Comparison of ENCODE assay signal across 9 mouse cellular contexts in the genomic region with DNA sequence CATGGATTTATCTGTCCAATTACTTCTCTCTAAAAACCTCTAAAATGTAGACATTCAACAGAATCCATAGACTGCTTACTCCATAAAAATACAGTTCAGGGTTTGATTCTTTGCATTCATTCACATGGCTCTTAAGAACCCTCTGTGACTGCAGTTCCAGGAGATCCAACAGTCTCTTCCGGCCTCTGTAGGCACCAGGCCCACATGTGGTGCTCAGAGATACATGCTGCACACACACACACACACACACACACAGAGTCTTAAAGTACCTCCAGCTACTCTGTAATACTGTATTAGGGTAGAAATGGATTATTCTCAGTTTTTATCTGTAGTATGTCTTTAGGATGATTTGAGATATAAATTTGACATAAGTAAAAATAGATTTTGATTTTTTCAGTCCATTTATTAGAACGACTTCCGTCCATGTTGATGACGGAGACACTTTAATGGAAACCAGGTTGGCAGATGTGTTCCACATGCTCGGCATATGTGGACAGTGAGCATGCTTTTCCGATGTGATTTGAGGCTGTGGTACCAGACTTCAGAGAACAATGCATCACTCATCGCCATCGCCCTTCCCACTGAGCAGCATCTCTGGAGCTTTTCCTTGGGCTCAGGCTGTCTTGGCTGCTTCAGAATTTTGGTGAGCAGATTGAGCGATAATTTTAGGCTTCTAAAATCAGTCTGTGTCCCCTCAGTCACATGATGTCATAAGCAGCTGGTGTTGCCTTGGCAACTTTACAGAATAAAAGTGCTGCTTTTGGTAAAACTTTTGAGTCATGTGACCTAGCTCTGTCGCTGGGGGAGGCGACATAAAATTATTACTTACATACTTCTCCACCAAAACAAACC. TPM values are rescaled to one million over a fixed set of nuclear protein-coding genes. Genes with fewer than 3 reads are reported as not detected.
DNase-seq lines count a peak whose midpoint lies in the region; ATAC-seq lines count a peak whose summit lies in the region.
"Had no signal": no experiment of that assay in that cellular context is flagged by ENCODE, and none has a peak within 500 bp of the region (broad histone marks: within the 10 kb centered on the region; RNA-seq: fewer than 3 reads in every experiment).

No protein-coding gene starts in this region.

- no peak for DNase-seq in intestine, embryonic 14.5 days (ENCODE audit: low spot score)
- DNase-seq in embryo, embryonic 11.5 days (ENCODE audit: low read depth, low spot score), result peak; percentile 34
- DNase-seq in heart, adult 9 months (ENCODE audit: low spot score in 2 of 2), result peak; percentile 22 to 24
- no peak for DNase-seq in testis, postnatal 10 days (ENCODE audit: low spot score)
- DNase-seq in adrenal gland, adult 18-20 months (ENCODE audit: low spot score in 2 of 2), result no peak
- no peak for DNase-seq in spleen, postnatal 36 days (ENCODE audit: low spot score in 2 of 2)
- DNase-seq: cerebellum, adult 11 months had no signal

- ATAC-seq in intestine, embryonic 14.5 days (replicated peaks; ENCODE audit: low FRiP score, low TSS enrichment, low read depth), result no peak
- no peak for ATAC-seq in intestine, embryonic 16.5 days
- peak; percentile 72 for ATAC-seq in limb, embryonic 13.5 days (ENCODE audit: low FRiP score, low read depth)

- no peaks in the 10 kb centered on the region for H3K36me3 ChIP-seq in intestine, embryonic 14.5 days (ENCODE audit: control insufficient read depth, insufficient read depth, low read length)
- no peaks in the 10 kb centered on the region for H3K36me3 ChIP-seq in intestine, embryonic 16.5 days (ENCODE audit: control insufficient read depth, insufficient read depth, low read length)
- H3K36me3 ChIP-seq in limb, embryonic 13.5 days, result no peaks in the 10 kb centered on the region

- 59% methylated on average over 11 of the region's 11 CpGs for WGBS in intestine, embryonic 14.5 days
- 63% methylated on average over 11 of the region's 11 CpGs for WGBS in intestine, embryonic 16.5 days
- WGBS in limb, embryonic 13.5 days, result 29% methylated on average over 11 of the region's 11 CpGs

- no peak overlapping the region for H3K9ac ChIP-seq in intestine, embryonic 14.5 days (ENCODE audit: low read length)
- H3K9ac ChIP-seq in intestine, embryonic 16.5 days (ENCODE audit: low read depth, low read length), result no peak overlapping the region
- no peak overlapping the region for H3K9ac ChIP-seq in limb, embryonic 13.5 days

- H3K4me3 ChIP-seq in intestine, embryonic 14.5 days (ENCODE audit: low read depth, low read length), result no peak overlapping the region
- no peak overlapping the region for H3K4me3 ChIP-seq in intestine, embryonic 16.5 days (ENCODE audit: low read length)
- no peak overlapping the region for H3K4me3 ChIP-seq in limb, embryonic 13.5 days

- H3K4me1 ChIP-seq in intestine, embryonic 14.5 days (replicated peaks; ENCODE audit: control insufficient read depth, insufficient read depth, low read length), result peaks cover 7% of the 10 kb centered on the region
- H3K4me1 ChIP-seq in intestine, embryonic 16.5 days (ENCODE audit: control insufficient read depth, insufficient read depth, low read length), result no peaks in the 10 kb centered on the region
- peaks cover 18% of the 10 kb centered on the region for H3K4me1 ChIP-seq in limb, embryonic 13.5 days

- H3K27me3 ChIP-seq in intestine, embryonic 14.5 days (replicated peaks; ENCODE audit: control insufficient read depth, insufficient read depth, low read length), result no peaks in the 10 kb centered on the region
- no peaks in the 10 kb centered on the region for H3K27me3 ChIP-seq in intestine, embryonic 16.5 days (replicated peaks; ENCODE audit: control insufficient read depth, insufficient read depth, low read length)
- H3K27me3 ChIP-seq in limb, embryonic 13.5 days, result no peaks in the 10 kb centered on the region

- peak overlapping the region; percentile 47; the same call in 1 of the 2 replicates for H3K27ac ChIP-seq in intestine, embryonic 14.5 days (ENCODE audit: low read depth)
- no peak overlapping the region for H3K27ac ChIP-seq in intestine, embryonic 16.5 days (ENCODE audit: low read length)
- H3K27ac ChIP-seq in limb, embryonic 13.5 days, result 0 out of 2 replicates have a peak overlapping the region, but pooled peaks have one; percentile 52

- H3K4me2 ChIP-seq in intestine, embryonic 14.5 days (ENCODE audit: low read length), result no peak overlapping the region
- no peak overlapping the region for H3K4me2 ChIP-seq in intestine, embryonic 16.5 days (ENCODE audit: low read depth, low read length)
- peak overlapping the region; percentile 25; the same call in 1 of the 2 replicates for H3K4me2 ChIP-seq in limb, embryonic 13.5 days (replicated peaks)

- no peaks in the 10 kb centered on the region for H3K9me3 ChIP-seq in intestine, embryonic 14.5 days (ENCODE audit: control insufficient read depth, low read length)
- H3K9me3 ChIP-seq in intestine, embryonic 16.5 days (ENCODE audit: control insufficient read depth, low read length), result no peaks in the 10 kb centered on the region
- H3K9me3 ChIP-seq in limb, embryonic 13.5 days, result 0 out of 2 replicates have a peak, but pooled peaks cover 3% of the 10 kb centered on the region

RNA-seq across cellular contexts. Expression of gene Mex3b, which starts 56.3 kb away (rescaled TPM):
- 11.8 and 14.1 TPM in 2 replicates for polyA plus RNA-seq in intestine, embryonic 14.5 days (2014; fragmentation: Nextera tagmentation; extraction: Ambion mirVana)
- 4.8 TPM in 2 replicates for polyA plus RNA-seq in intestine, embryonic 16.5 days (2015; fragmentation: Nextera tagmentation; extraction: Ambion mirVana)
- 35.6 and 36.4 TPM in 2 replicates for polyA plus RNA-seq in limb, embryonic 13.5 days (2015; fragmentation: Nextera tagmentation; extraction: Ambion mirVana)
- total RNA-seq in adrenal gland, adult 18-20 months (2021), result 1 to 10 TPM; 1.2 to 1.4 TPM

Comparison
In these comparisons a context has a peak if more than half of its experiments do, and no peak if none do; other contexts are left out.
1. DNase-seq: peak in embryo, embryonic 11.5 days (single experiment) and heart, adult 9 months (2 of 2); none in intestine, embryonic 14.5 days (single experiment), testis, postnatal 10 days (single experiment), adrenal gland, adult 18-20 months (0 of 2) and spleen, postnatal 36 days (0 of 2).